Mouse (Mus musculus): ENCODE measurements around the gene Slc16a10. TPM values are rescaled to one million over a fixed set of nuclear protein-coding genes. Genes with fewer than 3 reads are reported as not detected.

Gene Slc16a10
- polyA plus RNA-seq, 2 experiments = 32.8 to 63.5 TPM

DNA sequence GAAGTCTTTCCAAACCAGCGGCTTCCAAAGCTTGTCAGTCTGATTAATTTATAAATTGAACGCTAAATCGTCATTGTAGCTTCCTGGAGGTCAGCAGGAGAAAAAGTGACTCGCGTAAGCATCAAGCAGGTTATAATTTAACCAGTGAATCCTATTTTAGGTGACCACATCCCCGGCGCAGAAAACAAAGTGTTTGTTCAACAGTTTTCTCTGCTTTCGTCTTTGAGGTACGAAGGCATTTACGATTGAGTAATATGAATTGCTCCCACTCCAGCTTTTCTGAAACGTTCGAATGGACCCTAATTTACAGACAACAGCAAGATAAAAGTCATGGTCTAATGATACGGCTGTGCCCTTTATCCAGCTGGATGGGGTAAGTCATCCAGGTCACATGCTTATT is 21.9 kb upstream of the Slc16a10 start:
- no peak overlapping the region for H3K9ac ChIP-seq (replicated peaks)
- no peaks in the 10 kb centered on the region for H3K36me3 ChIP-seq (replicated peaks; ENCODE audit: control insufficient read depth, insufficient read depth, low read depth)
- H3K4me2 ChIP-seq (ENCODE audit: low read depth) = peak overlapping the region; percentile 11; the same call in 1 of the 2 replicates

DNA sequence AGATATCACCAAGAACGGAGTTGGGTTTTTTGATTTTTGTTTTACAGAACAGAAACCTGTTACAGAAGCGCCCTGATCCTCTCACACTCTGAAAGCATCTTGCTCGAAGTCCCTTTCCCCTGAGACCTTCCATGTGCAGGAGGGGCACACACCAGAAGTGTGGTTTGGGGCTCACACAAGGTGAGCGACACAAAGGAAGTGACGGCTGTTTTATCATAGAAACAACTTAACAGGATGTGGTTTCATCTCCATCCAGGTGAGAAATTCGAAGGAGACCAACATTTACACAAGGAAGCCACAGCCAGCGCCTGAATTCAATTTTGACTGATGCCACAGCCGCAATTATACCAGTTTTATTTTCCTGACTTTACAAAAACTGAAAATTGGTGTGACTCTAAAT is 21.3 kb upstream of the Slc16a10 start:
- H3K4me2 ChIP-seq (ENCODE audit: low read depth) = no peak overlapping the region
- DNase-seq (ENCODE audit: low read depth in 3 of 3, low spot score in 3 of 3) = no peak
- ATAC-seq (ENCODE audit: insufficient read depth) = no peak
- no peaks in the 10 kb centered on the region for H3K9me3 ChIP-seq (ENCODE audit: control insufficient read depth, low read length)
- peaks cover 4 to 13% of the 10 kb centered on the region in 2 experiments; a peak in 3 of 4 replicates for H3K4me1 ChIP-seq (replicated peaks; ENCODE audit: control insufficient read depth in 2 of 2, insufficient read depth in 2 of 2, low read length in 1 of 2)
- H3K36me3 ChIP-seq (replicated peaks; ENCODE audit: control insufficient read depth, insufficient read depth, low read depth) = no peaks in the 10 kb centered on the region
- TF ChIP-seq EP300 (IDR thresholded peaks at IDR 0.05; ENCODE audit: low read depth) = no peak
- TF ChIP-seq CTCF (IDR thresholded peaks at IDR 0.05; ENCODE audit: low read depth) = no peak
- WGBS (ENCODE audit: insufficient replicate concordance) = 37% methylated on average over 8 of the region's 8 CpGs
- no peak overlapping the region for H3K27ac ChIP-seq
- H3K4me3 ChIP-seq (ENCODE audit: insufficient read depth in 1 of 2, low read depth in 2 of 2, low read length in 2 of 2) = no peak overlapping the region
- no peak overlapping the region for H3K9ac ChIP-seq (replicated peaks)
- no peaks in the 10 kb centered on the region; the same call in 1 of the 2 replicates for H3K27me3 ChIP-seq (ENCODE audit: control insufficient read depth, insufficient read depth, low read length)

More for the DNA sequence above, 21.9 kb upstream of the Slc16a10 start:
- Histone ChIP-seq H3K4me3 (ENCODE audit: insufficient read depth in 1 of 2, low read depth in 2 of 2, low read length in 2 of 2) (no peak overlapping the region), H3K27ac (no peak overlapping the region), H3K27me3 (ENCODE audit: control insufficient read depth, insufficient read depth, low read length) (no peaks in the 10 kb centered on the region; the same call in 1 of the 2 replicates), H3K4me1 (replicated peaks; ENCODE audit: control insufficient read depth in 2 of 2, insufficient read depth in 2 of 2, low read length in 1 of 2) (peaks cover 4 to 14% of the 10 kb centered on the region in 2 experiments; a peak in 3 of 4 replicates), H3K9me3 (ENCODE audit: control insufficient read depth, low read length) (no peaks in the 10 kb centered on the region)
- TF ChIP-seq EP300 (IDR thresholded peaks at IDR 0.05; ENCODE audit: low read depth) (no peak), CTCF (IDR thresholded peaks at IDR 0.05; ENCODE audit: low read depth) (no peak)
- ATAC-seq (ENCODE audit: insufficient read depth) (no peak), DNase-seq (ENCODE audit: low read depth in 3 of 3, low spot score in 3 of 3) (no peak)
- 68% methylated on average over 13 of the region's 13 CpGs for WGBS (ENCODE audit: insufficient replicate concordance)

- Histone ChIP-seq H3K4me2 (ENCODE audit: low read depth) (no peak overlapping the region), H3K27me3 (ENCODE audit: control insufficient read depth, insufficient read depth, low read length) (no peaks in the 10 kb centered on the region; the same call in 1 of the 2 replicates), H3K9ac (replicated peaks) (no peak overlapping the region), H3K36me3 (replicated peaks; ENCODE audit: control insufficient read depth, insufficient read depth, low read depth) (no peaks in the 10 kb centered on the region), H3K9me3 (ENCODE audit: control insufficient read depth, low read length) (no peaks in the 10 kb centered on the region), H3K4me1 (replicated peaks; ENCODE audit: control insufficient read depth in 2 of 2, insufficient read depth in 2 of 2, low read length in 1 of 2) (peaks cover 4 to 13% of the 10 kb centered on the region in 2 experiments), H3K27ac (no peak overlapping the region), H3K4me3 (ENCODE audit: insufficient read depth in 1 of 2, low read depth in 2 of 2, low read length in 2 of 2) (no peak overlapping the region)
- 66% methylated on average over 5 of the region's 5 CpGs for WGBS (ENCODE audit: insufficient replicate concordance)
- TF ChIP-seq EP300 (IDR thresholded peaks at IDR 0.05; ENCODE audit: low read depth) = no peak
- TF ChIP-seq CTCF (IDR thresholded peaks at IDR 0.05; ENCODE audit: low read depth) = no peak
- DNase-seq (ENCODE audit: low read depth in 3 of 3, low spot score in 3 of 3) (no peak), ATAC-seq (ENCODE audit: insufficient read depth) (no peak)
These were observed 19.7 kb upstream of the Slc16a10 start for GRCm38 (mm10) chr10:40161701-40162255.

DNA sequence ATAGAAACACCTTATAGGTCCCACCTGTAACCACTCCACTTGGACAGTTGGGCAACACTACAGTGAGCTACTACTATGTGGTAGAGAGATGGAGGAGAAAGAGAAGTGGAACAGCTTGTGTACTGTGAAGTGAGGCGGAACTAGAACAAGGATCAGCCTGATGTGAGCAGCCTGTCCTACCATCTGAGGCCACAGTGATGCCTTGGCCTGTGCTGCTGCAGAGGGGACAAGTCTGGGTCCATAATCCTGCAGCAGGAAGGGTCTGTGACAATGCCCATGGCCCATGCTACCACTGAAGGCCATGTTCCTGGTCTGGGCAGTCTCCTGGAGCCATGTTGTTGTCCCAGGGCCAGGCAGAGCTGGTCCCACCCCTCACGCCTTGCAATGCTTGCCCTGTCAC is 19.2 kb upstream of the Slc16a10 start:
- Histone ChIP-seq H3K27ac (no peak overlapping the region), H3K27me3 (ENCODE audit: control insufficient read depth, insufficient read depth, low read length) (no peaks in the 10 kb centered on the region; the same call in 1 of the 2 replicates), H3K4me1 (replicated peaks; ENCODE audit: control insufficient read depth in 2 of 2, insufficient read depth in 2 of 2, low read length in 1 of 2) (peaks cover 7 to 13% of the 10 kb centered on the region in 2 experiments), H3K4me3 (ENCODE audit: insufficient read depth in 1 of 2, low read depth in 2 of 2, low read length in 2 of 2) (no peak overlapping the region), H3K9me3 (ENCODE audit: control insufficient read depth, low read length) (no peaks in the 10 kb centered on the region), H3K36me3 (replicated peaks; ENCODE audit: control insufficient read depth, insufficient read depth, low read depth) (no peaks in the 10 kb centered on the region), H3K9ac (replicated peaks) (no peak overlapping the region), H3K4me2 (ENCODE audit: low read depth) (no peak overlapping the region)
- no peak for DNase-seq (ENCODE audit: low read depth in 3 of 3, low spot score in 3 of 3)
- WGBS (ENCODE audit: insufficient replicate concordance) = 70% methylated on average over 2 of the region's 2 CpGs
- TF ChIP-seq EP300 (IDR thresholded peaks at IDR 0.05; ENCODE audit: low read depth) (no peak), CTCF (IDR thresholded peaks at IDR 0.05; ENCODE audit: low read depth) (no peak)
- ATAC-seq (ENCODE audit: insufficient read depth) = no peak

GRCm38 (mm10) chr10:40152550-40152857 is 10.4 kb upstream of the Slc16a10 start:
- WGBS (ENCODE audit: insufficient replicate concordance) = 67% methylated on average over 4 of the region's 4 CpGs
- Histone ChIP-seq H3K27ac (peak overlapping the region; percentile 51), H3K4me3 (ENCODE audit: insufficient read depth in 1 of 2, low read depth in 2 of 2, low read length in 2 of 2) (no peak overlapping the region), H3K4me2 (ENCODE audit: low read depth) (peak overlapping the region; percentile 52; the same call in 1 of the 2 replicates), H3K9ac (replicated peaks) (no peak overlapping the region), H3K36me3 (replicated peaks; ENCODE audit: control insufficient read depth, insufficient read depth, low read depth) (no peaks in the 10 kb centered on the region), H3K4me1 (replicated peaks; ENCODE audit: control insufficient read depth in 2 of 2, insufficient read depth in 2 of 2, low read length in 1 of 2) (peaks cover 51 to 58% of the 10 kb centered on the region in 2 experiments), H3K9me3 (ENCODE audit: control insufficient read depth, low read length) (no peaks in the 10 kb centered on the region), H3K27me3 (ENCODE audit: control insufficient read depth, insufficient read depth, low read length) (no peaks in the 10 kb centered on the region)
- ATAC-seq (ENCODE audit: insufficient read depth) (no peak), DNase-seq (ENCODE audit: low read depth in 3 of 3, low spot score in 3 of 3) (no peak)
- TF ChIP-seq EP300 (IDR thresholded peaks at IDR 0.05; ENCODE audit: low read depth) (no peak), CTCF (IDR thresholded peaks at IDR 0.05; ENCODE audit: low read depth) (no peak)
